19 mouse cellular contexts compared by ENCODE assay signal in the genomic region with DNA sequence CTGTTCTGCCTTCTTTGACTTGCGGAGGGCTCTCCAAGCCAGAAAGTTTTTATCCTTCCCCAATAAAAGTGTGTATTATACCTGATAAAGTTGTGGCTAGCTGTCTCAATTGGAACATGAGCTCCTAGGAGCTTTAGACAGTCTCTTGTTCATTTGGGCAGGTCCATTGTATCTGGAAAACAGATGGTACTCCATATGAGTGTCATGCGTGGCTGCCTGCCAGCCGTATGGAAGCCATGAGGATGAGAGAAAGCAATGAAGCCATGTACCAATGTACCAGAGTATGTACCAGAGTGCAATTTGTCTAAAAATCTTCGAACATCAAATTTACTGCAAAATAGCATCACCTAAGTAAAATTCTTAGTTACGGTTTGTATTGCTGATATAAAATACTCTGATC.
DNase-seq lines count a peak whose midpoint lies in the region; ATAC-seq and TF ChIP-seq lines count a peak whose summit lies in the region.
"Had no signal": no experiment of that assay in that cellular context is flagged by ENCODE, and none has a peak within 500 bp of the region (broad histone marks: within the 10 kb centered on the region; RNA-seq: fewer than 3 reads in every experiment).

No protein-coding gene starts in this region.

- H3K36me3 ChIP-seq in midbrain, postnatal 0 days (ENCODE audit: insufficient read depth, low read length): no peaks in the 10 kb centered on the region
- H3K36me3 ChIP-seq in midbrain, embryonic 10.5 days: no peaks in the 10 kb centered on the region
- H3K36me3 ChIP-seq: heart, embryonic 12.5 days; neural tube, embryonic 15.5 days had no signal

- TF ChIP-seq CTCF in midbrain, postnatal 0 days (IDR thresholded peaks at IDR 0.05): no peak

- ATAC-seq in midbrain, postnatal 0 days (ENCODE audit: low FRiP score): no peak
- ATAC-seq: activated CD4-positive, CD25-positive, alpha-beta regulatory T cell, adult 4 months; CD4-positive, CD25-positive, alpha-beta regulatory T cell, adult 4 months; inflammation-experienced regulatory T-cells, adult 6 months had no signal

- H3K9me3 ChIP-seq in midbrain, postnatal 0 days (ENCODE audit: low read length): no peaks in the 10 kb centered on the region
- H3K9me3 ChIP-seq in midbrain, embryonic 10.5 days (replicated peaks): no peaks in the 10 kb centered on the region
- H3K9me3 ChIP-seq: heart, embryonic 12.5 days; megakaryocyte, embryonic 14.5 days; neural tube, embryonic 15.5 days had no signal

- H3K27ac ChIP-seq in midbrain, postnatal 0 days (ENCODE audit: low read depth, low read length): no peak overlapping the region
- H3K27ac ChIP-seq in midbrain, embryonic 10.5 days (replicated peaks): no peak overlapping the region
- H3K27ac ChIP-seq: gastrocnemius, adult 2 months; neural tube, embryonic 15.5 days had no signal

- WGBS in midbrain, postnatal 0 days: 91% methylated on average over 5 of the region's 5 CpGs
- WGBS in midbrain, embryonic 10.5 days: 92% methylated on average over 5 of the region's 5 CpGs

- H3K27me3 ChIP-seq in midbrain, postnatal 0 days (ENCODE audit: insufficient read depth, low read length): no peaks in the 10 kb centered on the region
- H3K27me3 ChIP-seq in midbrain, embryonic 10.5 days (ENCODE audit: low read depth, poor library complexity, severe bottlenecking): no peaks in the 10 kb centered on the region
- H3K27me3 ChIP-seq: heart, embryonic 12.5 days; megakaryocyte, embryonic 14.5 days; neural tube, embryonic 15.5 days had no signal

- no peaks in the 10 kb centered on the region for H3K4me1 ChIP-seq in midbrain, postnatal 0 days (ENCODE audit: insufficient read depth, low read length)
- H3K4me1 ChIP-seq in midbrain, embryonic 10.5 days: no peaks in the 10 kb centered on the region
- H3K4me1 ChIP-seq: heart, embryonic 12.5 days; megakaryocyte, embryonic 14.5 days; neural tube, embryonic 15.5 days had no signal

- peak; percentile 28 for DNase-seq in midbrain, postnatal 0 days (ENCODE audit: low spot score)
- no peak for DNase-seq in midbrain, embryonic 10.5 days (ENCODE audit: low spot score)
- peak; percentile 74 for DNase-seq in cerebellum, adult 9-10 months
- peak; percentile 38 for DNase-seq in layer of hippocampus, adult 9-10 months (ENCODE audit: low spot score)
- DNase-seq in right cerebral cortex, postnatal 4 days: peak; percentile 16
- no peak for DNase-seq in kidney, postnatal 14 days
- DNase-seq in T-cell, adult 2 months (ENCODE audit: low spot score): no peak
- no peak for DNase-seq in retina, embryonic 14.5 days (ENCODE audit: low spot score)
- DNase-seq: gastrocnemius, adult 2 months; heart, postnatal 4 days; thymus, postnatal 4 days had no signal

- H3K9ac ChIP-seq in midbrain, postnatal 0 days (replicated peaks; ENCODE audit: low read length, poor library complexity, severe bottlenecking): no peak overlapping the region
- H3K9ac ChIP-seq: heart, embryonic 12.5 days; neural tube, embryonic 15.5 days had no signal

- no peak overlapping the region for H3K4me2 ChIP-seq in midbrain, postnatal 0 days (ENCODE audit: low read depth, low read length, poor library complexity, severe bottlenecking)
- H3K4me2 ChIP-seq: heart, embryonic 12.5 days; liver, embryonic 11.5 days; neural tube, embryonic 15.5 days had no signal

- no peak overlapping the region for H3K4me3 ChIP-seq in midbrain, postnatal 0 days (ENCODE audit: low read depth, low read length)
- H3K4me3 ChIP-seq in midbrain, embryonic 10.5 days: no peak overlapping the region
- H3K4me3 ChIP-seq: erythroblast, embryonic 14.5 days; gastrocnemius, adult 2 months; heart, embryonic 12.5 days; megakaryocyte, embryonic 14.5 days; neural tube, embryonic 15.5 days had no signal

Comparison
In these comparisons a context has a peak if more than half of its experiments do, and no peak if none do; other contexts are left out.
1. DNase-seq: peak in midbrain, postnatal 0 days (single experiment), cerebellum, adult 9-10 months (single experiment), layer of hippocampus, adult 9-10 months (single experiment) and right cerebral cortex, postnatal 4 days (single experiment); none in midbrain, embryonic 10.5 days (single experiment), kidney, postnatal 14 days (single experiment), T-cell, adult 2 months (single experiment) and retina, embryonic 14.5 days (single experiment).